Mouse (Mus musculus) neural tube, embryonic 11.5 days (tissue): ENCODE measurements at regions not wholly inside any gene's neighbourhood (a gene's known extent, or its start where the extent isn't known, plus 50 kb on each side); places are given as distances from the start of the nearest gene placed in this dataset.

Experiments
- ATAC-seq: fragments of 200-750 bp; cut with Nextera tagmentation; 2 replicates; pipeline ENCODE4 v1.8.0; 2017; ENCODE audit warnings: moderate number of reproducible peaks, mild to moderate bottlenecking, moderate TSS enrichment, moderate library complexity; ENCODE audit not compliant: insufficient read depth, low FRiP score, low TSS enrichment
- DNase-seq: peaks from one replicate; pipeline ENCODE4 v3.0.0-alpha.2; 2015; ENCODE audit warnings: low spot score
- H3K27ac ChIP-seq: fragments of 300-500 bp; sonication (generic); 2 replicates; pipeline ENCODE4 v1.5.1; 2014; ENCODE audit warnings: low read depth, mild to moderate bottlenecking, low read length
- H3K27me3 ChIP-seq: fragments of 300-500 bp; sonication (generic); 2 replicates; pipeline ENCODE4 v1.6.1; 2014; ENCODE audit warnings: mild to moderate bottlenecking, low read length, mixed read lengths; ENCODE audit not compliant: control insufficient read depth, insufficient read depth
- H3K36me3 ChIP-seq: fragments of 300-500 bp; sonication (generic); 2 replicates; pipeline ENCODE4 v1.6.1; 2014; ENCODE audit warnings: mild to moderate bottlenecking, low read length, moderate library complexity, mixed read lengths; ENCODE audit not compliant: control insufficient read depth, insufficient read depth
- H3K4me1 ChIP-seq: fragments of 300-500 bp; sonication (generic); 2 replicates; pipeline ENCODE4 v1.6.1; 2014; ENCODE audit warnings: low read length, mixed read lengths; ENCODE audit not compliant: control insufficient read depth, insufficient read depth
- H3K4me2 ChIP-seq: fragments of 300-500 bp; sonication (generic); 2 replicates; pipeline ENCODE4 v1.6.1; 2014; ENCODE audit warnings: low read depth, mild to moderate bottlenecking, moderate library complexity
- H3K4me3 ChIP-seq: fragments of 300-500 bp; sonication (generic); 2 replicates; pipeline ENCODE4 v1.5.1; 2014; ENCODE audit warnings: low read depth, low read length
- H3K9ac ChIP-seq: fragments of 300-500 bp; sonication (generic); 2 replicates; pipeline ENCODE4 v1.6.1; 2014; ENCODE audit warnings: mild to moderate bottlenecking, low read length
- H3K9me3 ChIP-seq: fragments of 300-500 bp; sonication (generic); 2 replicates; pipeline ENCODE4 v1.6.1; 2016; ENCODE audit warnings: low read length; ENCODE audit not compliant: control insufficient read depth
- WGBS: fragments of 180-500 bp; shearing (Covaris S2); extraction: QIAGEN DNeasy Blood & Tissue Kit; methylation state at CpG from one replicate; pipeline ENCODE4 v1.1.7; 2014; 5-methylcytosine and 5-hydroxymethylcytosine counted together

- Histone ChIP-seq H3K9ac (no peak overlapping the region), H3K27ac (no peak overlapping the region), H3K4me1 (no peaks in the 10 kb centered on the region), H3K9me3 (no peaks in the 10 kb centered on the region), H3K4me3 (no peak overlapping the region), H3K36me3 (no peaks in the 10 kb centered on the region), H3K4me2 (no peak overlapping the region), H3K27me3 (no peaks in the 10 kb centered on the region)
- WGBS, result 71% methylated on average over 12 of the region's 12 CpGs
- ATAC-seq (no peak), DNase-seq (no peak)
These were observed 69.5 kb downstream of the Aldh8a1 start for GRCm38 (mm10) chr10:21446641-21447040.

GRCm38 (mm10) chr10:21448132-21448531 is 71.0 kb downstream of the Aldh8a1 start:
- no peak overlapping the region for H3K9ac ChIP-seq
- no peak overlapping the region for H3K4me2 ChIP-seq
- no peaks in the 10 kb centered on the region for H3K4me1 ChIP-seq
- no peaks in the 10 kb centered on the region for H3K9me3 ChIP-seq
- no peak overlapping the region for H3K4me3 ChIP-seq
- no peak overlapping the region for H3K27ac ChIP-seq
- no peak for ATAC-seq
- no peaks in the 10 kb centered on the region for H3K27me3 ChIP-seq
- H3K36me3 ChIP-seq, result no peaks in the 10 kb centered on the region
- no peak for DNase-seq
- WGBS, result 89% methylated on average over 3 of the region's 3 CpGs

- no peak for ATAC-seq
- Histone ChIP-seq H3K27me3 (no peaks in the 10 kb centered on the region), H3K27ac (no peak overlapping the region), H3K4me1 (no peaks in the 10 kb centered on the region), H3K4me3 (no peak overlapping the region), H3K36me3 (no peaks in the 10 kb centered on the region), H3K9ac (no peak overlapping the region), H3K4me2 (no peak overlapping the region), H3K9me3 (no peaks in the 10 kb centered on the region)
- 90% methylated on average over 5 of the region's 5 CpGs for WGBS
- DNase-seq, result no peak
These were observed 71.9 kb downstream of the Aldh8a1 start for GRCm38 (mm10) chr10:21448942-21449341.

GRCm38 (mm10) chr10:21452611-21453010 is 75.5 kb downstream of the Aldh8a1 start:
- WGBS, result 91% methylated on average over 2 of the region's 2 CpGs
- Histone ChIP-seq H3K27me3 (no peaks in the 10 kb centered on the region), H3K36me3 (no peaks in the 10 kb centered on the region), H3K4me2 (no peak overlapping the region), H3K4me1 (no peaks in the 10 kb centered on the region), H3K27ac (no peak overlapping the region), H3K9ac (no peak overlapping the region), H3K4me3 (no peak overlapping the region), H3K9me3 (no peaks in the 10 kb centered on the region)
- DNase-seq, result no peak
- no peak for ATAC-seq

GRCm38 (mm10) chr10:21453527-21453926 is 76.4 kb downstream of the Aldh8a1 start:
- Histone ChIP-seq H3K9me3 (no peaks in the 10 kb centered on the region), H3K27me3 (no peaks in the 10 kb centered on the region), H3K36me3 (no peaks in the 10 kb centered on the region), H3K4me3 (no peak overlapping the region), H3K9ac (no peak overlapping the region), H3K4me1 (no peaks in the 10 kb centered on the region), H3K27ac (no peak overlapping the region), H3K4me2 (no peak overlapping the region)
- ATAC-seq, result no peak
- 76% methylated on average over 3 of the region's 3 CpGs for WGBS
- no peak for DNase-seq

- Histone ChIP-seq H3K27me3 (no peaks in the 10 kb centered on the region), H3K27ac (no peak overlapping the region), H3K4me3 (no peak overlapping the region), H3K4me1 (no peaks in the 10 kb centered on the region), H3K9ac (no peak overlapping the region), H3K36me3 (no peaks in the 10 kb centered on the region), H3K4me2 (no peak overlapping the region), H3K9me3 (no peaks in the 10 kb centered on the region)
- 84% methylated on average over 5 of the region's 5 CpGs for WGBS
- DNase-seq (no peak), ATAC-seq (no peak)
These were observed 77.1 kb downstream of the Aldh8a1 start for GRCm38 (mm10) chr10:21454153-21454552.

- no peak for ATAC-seq
- H3K27me3 ChIP-seq, result no peaks in the 10 kb centered on the region
- no peak overlapping the region for H3K4me2 ChIP-seq
- no peak for DNase-seq
- no peaks in the 10 kb centered on the region for H3K9me3 ChIP-seq
- H3K27ac ChIP-seq, result no peak overlapping the region
- H3K4me3 ChIP-seq, result no peak overlapping the region
- H3K4me1 ChIP-seq, result no peaks in the 10 kb centered on the region
- no peaks in the 10 kb centered on the region for H3K36me3 ChIP-seq
- 93% methylated on average over 16 of the region's 16 CpGs for WGBS
- no peak overlapping the region for H3K9ac ChIP-seq
These were observed 77.7 kb downstream of the Aldh8a1 start for GRCm38 (mm10) chr10:21454757-21455156.

- H3K9ac ChIP-seq, result no peak overlapping the region
- no peaks in the 10 kb centered on the region for H3K4me1 ChIP-seq
- no peaks in the 10 kb centered on the region for H3K27me3 ChIP-seq
- WGBS, result 55% methylated on average over 5 of the region's 5 CpGs
- H3K4me3 ChIP-seq, result no peak overlapping the region
- H3K4me2 ChIP-seq, result no peak overlapping the region
- H3K9me3 ChIP-seq, result no peaks in the 10 kb centered on the region
- ATAC-seq (no peak), DNase-seq (no peak)
- H3K27ac ChIP-seq, result no peak overlapping the region
- no peaks in the 10 kb centered on the region for H3K36me3 ChIP-seq
These were observed 78.8 kb downstream of the Aldh8a1 start for GRCm38 (mm10) chr10:21455863-21456262.

- DNase-seq, result no peak
- H3K27ac ChIP-seq, result no peak overlapping the region
- H3K27me3 ChIP-seq, result no peaks in the 10 kb centered on the region
- H3K9me3 ChIP-seq, result no peaks in the 10 kb centered on the region
- no peak for ATAC-seq
- H3K9ac ChIP-seq, result no peak overlapping the region
- WGBS, result 73% methylated on average over 3 of the region's 3 CpGs
- H3K4me1 ChIP-seq, result no peaks in the 10 kb centered on the region
- no peak overlapping the region for H3K4me2 ChIP-seq
- no peak overlapping the region for H3K4me3 ChIP-seq
- no peaks in the 10 kb centered on the region for H3K36me3 ChIP-seq
These were observed 79.3 kb downstream of the Aldh8a1 start for GRCm38 (mm10) chr10:21456359-21456758.
